Mouse (Mus musculus) myocyte (in vitro differentiated cells): ENCODE measurements around the gene Misp. TPM values are rescaled to one million over a fixed set of nuclear protein-coding genes. Genes with fewer than 3 reads are reported as not detected.
A peak's percentile ranks its signal among the peaks of the same experiment; 100 is the strongest.

Experiments
- H3K27me3 ChIP-seq: one replicate; pipeline ENCODE4 v1.6.1; 2011; ENCODE audit not compliant: control insufficient read depth, insufficient read depth, insufficient read length
- H3K36me3 ChIP-seq: one replicate; pipeline ENCODE4 v1.6.1; 2011; ENCODE audit not compliant: control insufficient read depth, insufficient read depth
- H3K4me2 ChIP-seq: one replicate; pipeline ENCODE4 v1.6.1; 2011; ENCODE audit warnings: low read depth, control low read depth
- H3K4me3 ChIP-seq: one replicate; pipeline ENCODE4 v1.5.1; 2011; ENCODE audit warnings: mild to moderate bottlenecking, control low read depth, moderate library complexity
- H3K79me2 ChIP-seq: one replicate; pipeline ENCODE4 v1.6.1; 2011; ENCODE audit not compliant: control insufficient read depth, insufficient read depth
- H3ac ChIP-seq: one replicate; pipeline ENCODE4 v1.6.1; 2011; ENCODE audit not compliant: control insufficient read depth, insufficient read length
- CEBPB ChIP-seq: IDR thresholded peaks from 2 replicates; pipeline ENCODE4 v1.6.1; 2011; ENCODE audit warnings: mild to moderate bottlenecking, moderate library complexity; ENCODE audit not compliant: poor library complexity, insufficient read depth, severe bottlenecking
- E2F4 ChIP-seq: IDR thresholded peaks from one replicate; pipeline ENCODE4 v1.6.1; 2011; ENCODE audit warnings: mild to moderate bottlenecking, control low read depth, moderate library complexity; ENCODE audit not compliant: insufficient read depth
- MAX ChIP-seq: IDR thresholded peaks from one replicate; pipeline ENCODE4 v1.6.1; 2011; ENCODE audit warnings: low read depth, mild to moderate bottlenecking, control low read depth
- MYOD1 ChIP-seq, 3 experiments: IDR thresholded peaks; one replicate each; pipeline ENCODE4 v1.6.1; 2011; ENCODE audit warnings: control low read depth in 2 of 3, low read depth in 2 of 3, mild to moderate bottlenecking in 2 of 3, moderate library complexity in 1 of 3; ENCODE audit not compliant: insufficient read length in 2 of 3, control insufficient read depth in 1 of 3
- MYOG ChIP-seq, 3 experiments: IDR thresholded peaks; one replicate each; pipeline ENCODE4 v1.6.1; 2011; ENCODE audit warnings: control low read depth in 2 of 3, low read depth in 2 of 3, mild to moderate bottlenecking in 2 of 3; ENCODE audit not compliant: insufficient read length in 2 of 3, control insufficient read depth in 1 of 3, insufficient read depth in 1 of 3
- POLR2A ChIP-seq: IDR thresholded peaks from one replicate; pipeline ENCODE4 v1.6.1; 2011; ENCODE audit warnings: low read depth, mild to moderate bottlenecking, control low read depth, moderate library complexity; ENCODE audit not compliant: insufficient read length
- POLR2AphosphoS2 ChIP-seq: IDR thresholded peaks from one replicate; pipeline ENCODE4 v1.6.1; 2011; ENCODE audit warnings: low read depth, control low read depth; ENCODE audit not compliant: insufficient read length
- REST ChIP-seq: IDR thresholded peaks from one replicate; pipeline ENCODE4 v1.6.1; 2011; ENCODE audit warnings: mild to moderate bottlenecking, control low read depth, moderate library complexity; ENCODE audit not compliant: insufficient read depth, insufficient read length
- SRF ChIP-seq: IDR thresholded peaks from one replicate; pipeline ENCODE4 v1.6.1; 2011; ENCODE audit warnings: low read depth; ENCODE audit not compliant: control insufficient read depth, insufficient read length
- TCF12 ChIP-seq: IDR thresholded peaks from one replicate; pipeline ENCODE4 v1.6.1; 2011; ENCODE audit warnings: mild to moderate bottlenecking, control low read depth; ENCODE audit not compliant: poor library complexity, insufficient read depth, severe bottlenecking
- TCF3 ChIP-seq: IDR thresholded peaks from one replicate; pipeline ENCODE4 v1.6.1; 2011; ENCODE audit warnings: low read depth, control low read depth; ENCODE audit not compliant: insufficient read length
- USF1 ChIP-seq: IDR thresholded peaks from one replicate; pipeline ENCODE4 v1.6.1; 2011; ENCODE audit warnings: low read depth, mild to moderate bottlenecking, control low read depth, moderate library complexity
- polyA plus RNA-seq: library from polyadenylated mRNA; unstranded; fragments of >200 nt; fragmentation: generic; extraction: Trizol; gene quantifications from one replicate; pipeline ENCODE4 v1.2.1, GENCODE M21; 2012; ENCODE audit warnings: missing spikeins

The Misp gene
- polyA plus RNA-seq, 1 experiment = 0.06 TPM

DNA sequence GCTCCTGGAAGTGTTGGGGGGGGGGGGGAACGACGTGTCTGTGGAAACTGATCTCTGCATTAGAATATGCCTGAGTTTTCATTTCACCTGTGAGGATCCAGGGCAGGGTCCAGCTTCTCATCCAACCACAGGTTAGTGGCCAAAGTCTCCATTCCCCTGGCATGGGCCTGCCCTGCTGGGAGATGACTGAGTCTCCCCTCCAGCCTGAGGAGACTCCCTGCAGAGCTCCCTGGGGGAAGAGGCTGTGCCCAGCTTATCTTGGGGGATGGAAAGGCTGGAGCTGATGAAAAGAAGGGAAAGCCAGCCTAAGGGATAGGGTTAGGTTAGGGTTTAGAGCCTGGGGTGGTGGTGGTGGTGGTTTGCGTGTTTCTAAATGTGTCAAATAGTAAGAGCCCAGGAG lies 19.0 kb upstream of the Misp start:
- peaks cover 21% of the 10 kb centered on the region for H3K79me2 ChIP-seq
- no peaks in the 10 kb centered on the region for H3K36me3 ChIP-seq
- H3K4me2 ChIP-seq = peak overlapping the region; percentile 38
- H3K27me3 ChIP-seq = no peaks in the 10 kb centered on the region
- TF ChIP-seq TCF12 (no peak), POLR2AphosphoS2 (no peak), SRF (no peak), E2F4 (no peak), CEBPB (no peak), MAX (no peak), MYOG (IDR thresholded peaks at IDR 0.05; ENCODE audit: control insufficient read depth in 1 of 3, insufficient read depth in 1 of 3, insufficient read length in 2 of 3, low read depth in 2 of 3) (no peak), MYOD1 (IDR thresholded peaks at IDR 0.05; ENCODE audit: control insufficient read depth in 1 of 3, insufficient read length in 2 of 3, low read depth in 2 of 3) (no peak), USF1 (no peak)
- H3ac ChIP-seq = no peak overlapping the region
- H3K4me3 ChIP-seq = no peak overlapping the region

DNA sequence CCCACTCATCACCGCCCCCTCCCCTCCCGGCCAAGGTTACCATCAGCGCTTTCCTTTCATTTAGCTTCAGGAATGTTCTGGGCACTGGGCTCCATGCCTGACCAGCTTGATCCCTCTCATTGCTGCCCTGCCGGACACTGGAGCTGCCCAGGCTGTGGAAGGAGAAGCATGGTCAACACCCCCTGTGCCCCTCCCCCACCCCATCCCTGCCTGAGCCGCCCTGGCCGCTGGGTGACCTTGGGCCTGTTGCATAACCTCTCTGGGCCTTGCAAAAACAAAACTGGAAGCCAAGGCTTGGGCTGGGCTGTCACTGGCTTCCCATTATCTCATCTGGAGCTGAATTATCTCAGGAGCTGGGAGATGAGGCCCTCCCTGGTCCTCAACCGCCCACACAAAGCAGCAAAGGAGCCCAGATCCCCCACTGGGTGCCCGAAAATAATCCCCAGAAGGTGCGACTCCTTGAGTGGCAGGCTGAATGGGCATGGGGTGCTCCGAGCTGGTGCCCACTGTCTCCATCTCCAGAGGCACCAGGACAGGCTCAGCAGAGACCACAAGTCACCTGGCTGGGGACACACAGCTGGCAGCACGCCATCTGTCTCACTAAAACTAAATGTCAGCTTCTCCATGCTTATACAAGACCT lies 18.3 kb upstream of the Misp start:
- Histone ChIP-seq H3K4me3 (no peak overlapping the region), H3K4me2 (peak overlapping the region; percentile 38)
- TF ChIP-seq CEBPB (peak; percentile 57), TCF12 (no peak), MYOD1 (IDR thresholded peaks at IDR 0.05; ENCODE audit: control insufficient read depth in 1 of 3, insufficient read length in 2 of 3, low read depth in 2 of 3) (no peak), MAX (no peak), REST (no peak), MYOG (IDR thresholded peaks at IDR 0.05; ENCODE audit: control insufficient read depth in 1 of 3, insufficient read depth in 1 of 3, insufficient read length in 2 of 3, low read depth in 2 of 3) (no peak), USF1 (no peak)

DNA sequence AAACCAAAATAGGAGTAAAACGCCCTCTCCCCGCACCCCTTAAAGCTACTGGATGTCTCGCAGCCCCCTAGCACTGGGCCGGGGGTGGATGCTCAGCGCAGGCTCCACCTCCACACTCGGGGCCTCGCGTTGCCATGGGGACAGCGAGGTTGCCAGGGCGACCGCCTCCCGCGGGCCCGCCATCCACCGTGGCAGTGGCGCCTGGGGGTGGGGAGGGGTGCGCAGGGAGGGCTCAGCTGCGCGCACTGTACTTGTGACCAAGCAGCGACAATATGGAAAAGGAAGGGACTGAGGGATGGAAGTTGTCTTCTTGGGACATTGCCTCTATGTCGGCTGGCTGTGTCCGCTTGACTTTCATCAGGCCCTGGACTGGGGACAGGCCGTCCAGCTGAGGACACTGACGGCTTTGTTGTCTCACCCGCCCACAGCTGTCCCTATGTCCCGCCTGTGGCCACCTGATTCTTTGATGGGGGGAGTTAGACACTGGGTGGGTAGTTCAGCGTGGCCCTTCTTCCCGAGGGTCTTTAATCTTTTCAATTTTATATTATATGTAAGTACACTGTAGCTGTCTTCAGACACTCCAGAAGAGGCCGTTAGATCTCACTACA lies 17.0 kb upstream of the Misp start:
- H3K4me3 ChIP-seq = no peak overlapping the region
- TF ChIP-seq POLR2A = no peak
- no peak for TF ChIP-seq CEBPB
- TF ChIP-seq POLR2AphosphoS2 = no peak
- no peak for TF ChIP-seq MAX
- TF ChIP-seq TCF3 = no peak
- no peak for TF ChIP-seq MYOD1 (IDR thresholded peaks at IDR 0.05; ENCODE audit: control insufficient read depth in 1 of 3, insufficient read length in 2 of 3, low read depth in 2 of 3)
- TF ChIP-seq MYOG (IDR thresholded peaks at IDR 0.05; ENCODE audit: control insufficient read depth in 1 of 3, insufficient read depth in 1 of 3, insufficient read length in 2 of 3, low read depth in 2 of 3) = no peak
- no peak for TF ChIP-seq TCF12
- TF ChIP-seq SRF = no peak
- no peak for TF ChIP-seq USF1
- no peak for TF ChIP-seq E2F4
- TF ChIP-seq REST = no peak
- H3K36me3 ChIP-seq = peaks cover 5% of the 10 kb centered on the region
- peaks cover 8% of the 10 kb centered on the region for H3K79me2 ChIP-seq
- H3K4me2 ChIP-seq = no peak overlapping the region
- no peaks in the 10 kb centered on the region for H3K27me3 ChIP-seq
- no peak overlapping the region for H3ac ChIP-seq

More for the DNA sequence above, 18.3 kb upstream of the Misp start:
- peaks cover 21% of the 10 kb centered on the region for H3K79me2 ChIP-seq
- H3ac ChIP-seq = no peak overlapping the region
- no peaks in the 10 kb centered on the region for H3K27me3 ChIP-seq
- no peaks in the 10 kb centered on the region for H3K36me3 ChIP-seq

DNA sequence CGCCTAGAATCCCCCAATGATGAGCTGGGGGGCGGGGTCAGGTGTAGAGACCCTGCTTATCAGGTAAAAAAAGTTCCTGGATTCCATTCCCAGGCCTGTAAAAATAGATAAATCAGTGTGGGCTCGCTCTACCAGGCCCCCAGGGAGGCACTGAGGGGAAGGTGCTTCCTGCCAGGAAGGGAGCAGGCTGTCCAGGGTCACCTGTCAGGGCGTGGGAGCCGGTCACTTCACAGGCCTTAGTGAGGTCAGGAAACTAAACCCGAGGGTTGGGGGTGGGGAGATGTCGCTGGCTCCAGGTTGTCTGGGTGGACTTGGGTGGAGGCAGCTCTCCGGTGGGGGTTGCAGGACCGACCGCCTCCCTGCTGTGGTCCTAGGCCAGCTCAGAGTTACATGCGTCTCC lies 15.2 kb upstream of the Misp start:
- Histone ChIP-seq H3K36me3 (peaks cover 7% of the 10 kb centered on the region), H3K27me3 (no peaks in the 10 kb centered on the region), H3ac (no peak overlapping the region), H3K4me3 (no peak overlapping the region), H3K4me2 (no peak overlapping the region), H3K79me2 (no peaks in the 10 kb centered on the region)
- TF ChIP-seq POLR2A = no peak
- TF ChIP-seq REST = no peak
- TF ChIP-seq POLR2AphosphoS2 = no peak

DNA sequence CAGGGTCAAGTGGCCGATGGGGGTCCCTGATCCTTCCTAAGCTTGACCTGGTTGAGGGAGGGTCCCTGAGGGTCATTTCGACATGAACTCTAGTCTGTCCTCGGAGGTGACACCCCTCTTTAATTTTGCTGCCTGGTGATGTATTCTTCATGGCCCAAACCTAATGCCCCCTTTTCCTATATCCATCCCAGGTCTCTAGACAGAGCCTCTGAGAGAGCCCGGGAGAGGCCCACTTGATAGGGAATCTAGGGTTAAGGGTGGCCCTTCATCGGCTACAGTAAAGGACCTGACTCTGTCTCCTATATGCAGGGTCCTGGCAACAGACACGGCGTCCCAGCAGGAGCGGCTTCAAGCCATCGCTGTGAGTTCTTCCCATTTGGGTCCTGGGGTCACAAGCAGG lies 14.5 kb upstream of the Misp start:
- no peak overlapping the region for H3K4me3 ChIP-seq
- H3ac ChIP-seq = no peak overlapping the region
- peaks cover 7% of the 10 kb centered on the region for H3K36me3 ChIP-seq
- no peak overlapping the region for H3K4me2 ChIP-seq
- H3K79me2 ChIP-seq = no peaks in the 10 kb centered on the region
- TF ChIP-seq MYOD1 (IDR thresholded peaks at IDR 0.05; ENCODE audit: control insufficient read depth in 1 of 3, insufficient read length in 2 of 3, low read depth in 2 of 3) = no peak
- no peak for TF ChIP-seq USF1
- no peak for TF ChIP-seq MYOG (IDR thresholded peaks at IDR 0.05; ENCODE audit: control insufficient read depth in 1 of 3, insufficient read depth in 1 of 3, insufficient read length in 2 of 3, low read depth in 2 of 3)
- TF ChIP-seq CEBPB = no peak
- TF ChIP-seq TCF12 = no peak
- no peak for TF ChIP-seq POLR2AphosphoS2
- no peak for TF ChIP-seq SRF
- TF ChIP-seq TCF3 = no peak
- TF ChIP-seq MAX = no peak
- no peak for TF ChIP-seq REST
- no peak for TF ChIP-seq E2F4
- no peak for TF ChIP-seq POLR2A
- no peaks in the 10 kb centered on the region for H3K27me3 ChIP-seq
